Mouse (Mus musculus) urinary bladder, postnatal 4 days (tissue): ENCODE data around the gene Ssr4.

Experiments used
- DNase-seq, 2 experiments: peaks; one replicate each; pipeline ENCODE4 v3.0.0; 2021 to 2022; ENCODE audit warnings: low spot score in 2 of 2

The Ssr4 gene

DNA sequence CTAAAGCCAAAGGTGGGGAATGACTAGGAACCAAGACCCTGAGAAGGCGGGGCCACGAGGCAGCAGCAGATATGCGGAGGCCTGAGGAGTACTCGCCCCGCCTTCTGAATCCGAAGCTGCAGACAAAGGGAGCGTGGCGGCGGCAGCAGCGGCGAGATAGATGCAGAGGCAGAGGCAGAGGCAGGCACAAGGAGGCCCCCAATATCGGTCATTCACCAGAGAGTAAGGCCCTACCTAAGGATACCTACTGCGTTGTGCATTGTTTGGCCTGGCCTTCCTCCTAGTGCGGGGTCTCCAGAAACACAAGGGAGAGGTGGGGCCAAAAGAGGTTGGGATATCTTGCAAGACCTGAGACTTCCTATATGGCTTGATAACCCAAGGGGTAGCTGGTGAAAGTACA lies 28.2 kb downstream of the Ssr4 start:
- no peak for DNase-seq

DNA sequence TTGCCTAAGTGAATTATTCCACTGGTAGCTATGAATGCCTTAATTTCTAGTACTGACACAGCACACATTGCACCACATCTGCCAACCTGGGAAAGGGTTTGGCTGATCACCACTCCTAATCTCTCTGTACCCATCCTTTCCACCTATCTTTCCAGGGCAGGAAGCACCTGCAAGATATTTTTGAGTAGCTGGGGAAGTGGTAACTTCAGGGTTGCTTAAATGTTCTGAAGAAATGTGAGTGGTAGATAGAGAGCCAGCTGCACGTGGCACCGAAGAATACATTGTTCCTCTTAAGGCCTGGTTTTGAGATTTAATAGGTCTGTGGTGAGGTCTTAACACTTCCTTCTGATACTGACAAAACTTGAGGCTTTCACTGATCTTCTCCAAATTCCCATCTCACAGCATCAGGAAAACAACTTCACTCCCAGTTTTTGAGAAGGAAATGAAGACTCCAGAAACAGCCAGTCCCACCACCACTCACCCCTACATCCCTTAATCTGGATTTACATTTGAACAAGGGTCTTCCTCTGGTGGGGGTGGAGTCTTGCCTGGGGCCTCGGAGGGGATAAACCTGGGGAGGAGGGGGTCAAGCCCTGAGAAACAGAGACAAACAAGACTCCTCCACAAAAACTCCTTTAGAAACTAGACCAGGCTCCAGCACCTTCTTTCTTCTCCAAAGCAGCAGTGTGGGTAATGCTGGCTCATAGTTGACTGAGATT lies 29.9 kb downstream of the Ssr4 start:
- no peak for DNase-seq

DNA sequence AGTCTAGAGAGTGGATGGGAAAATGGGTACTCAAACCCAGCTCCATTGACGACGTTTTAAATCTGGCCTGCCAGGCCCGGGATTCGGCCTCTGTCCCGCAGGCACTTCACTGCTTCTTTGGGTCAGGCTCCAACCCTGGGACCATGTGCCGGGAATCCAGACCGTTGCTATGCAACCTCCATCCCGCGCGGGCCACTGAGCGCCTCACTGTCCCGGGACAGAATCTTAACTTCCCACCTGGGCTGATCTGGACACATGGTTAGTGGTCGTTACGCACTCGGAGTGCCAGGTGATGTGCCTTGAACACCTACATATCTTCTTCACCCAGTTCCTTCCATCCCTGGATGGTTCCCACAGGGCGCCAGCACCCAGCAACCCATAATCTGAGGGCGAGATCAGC lies 36.9 kb downstream of the Ssr4 start:
- DNase-seq = no peak

DNA sequence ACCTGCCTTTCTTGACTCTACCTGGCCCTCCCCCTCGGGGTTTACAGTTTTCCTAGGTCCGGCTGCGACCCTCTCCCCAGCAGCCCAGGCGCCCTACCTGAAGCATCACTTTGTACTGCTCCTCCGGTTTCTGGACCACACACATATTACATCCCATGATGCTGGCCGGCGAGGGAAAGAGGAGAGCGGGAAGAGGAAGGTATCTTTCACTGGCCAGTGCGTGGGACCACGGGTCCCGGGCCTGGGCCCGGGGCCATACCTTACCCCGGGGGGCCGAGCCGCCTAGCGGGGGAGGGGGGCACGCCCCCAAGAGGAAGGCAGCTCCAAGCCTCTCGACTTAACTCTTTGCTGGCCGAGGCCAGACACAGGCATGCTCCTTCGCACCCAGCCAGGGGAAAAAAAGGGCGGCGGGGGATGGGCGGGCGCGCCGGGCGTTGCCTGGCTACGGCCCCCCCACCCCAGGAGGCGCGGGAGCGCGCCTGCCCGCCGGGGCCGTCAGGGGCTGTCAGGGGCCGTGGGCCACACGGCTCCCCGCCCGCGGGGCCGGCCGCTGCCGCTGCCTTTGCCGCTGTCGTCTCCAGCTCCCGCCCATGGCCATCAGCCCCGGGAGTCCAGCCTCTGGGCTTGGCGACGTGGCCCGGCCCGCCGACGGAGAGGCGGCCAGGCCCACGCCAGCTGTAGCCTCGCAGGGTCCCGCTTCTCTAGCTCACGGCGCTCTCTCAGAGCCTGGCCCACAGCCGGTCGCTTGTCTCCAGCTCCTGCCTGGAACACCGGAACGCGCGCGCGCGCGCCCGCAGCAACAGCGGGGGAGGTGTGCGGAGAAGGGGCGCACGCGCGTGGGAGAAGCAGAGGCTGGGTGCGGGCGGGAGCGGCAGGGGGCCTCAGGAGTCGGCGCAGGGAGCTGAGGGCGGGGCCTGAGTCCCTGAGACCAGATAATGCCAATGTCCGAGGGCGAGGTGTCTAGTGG lies 37.6 kb downstream of the Ssr4 start, which contains the start of gene Pdzd4:
Gene Pdzd4, minus strand, starts transcription at position 785 of the 967 bp plus-strand sequence.
- peak; percentile 45 to 64 for DNase-seq

GRCm38 (mm10) chrX:73835731-73836130 lies 48.9 kb downstream of the Ssr4 start:
- no peak for DNase-seq

DNA sequence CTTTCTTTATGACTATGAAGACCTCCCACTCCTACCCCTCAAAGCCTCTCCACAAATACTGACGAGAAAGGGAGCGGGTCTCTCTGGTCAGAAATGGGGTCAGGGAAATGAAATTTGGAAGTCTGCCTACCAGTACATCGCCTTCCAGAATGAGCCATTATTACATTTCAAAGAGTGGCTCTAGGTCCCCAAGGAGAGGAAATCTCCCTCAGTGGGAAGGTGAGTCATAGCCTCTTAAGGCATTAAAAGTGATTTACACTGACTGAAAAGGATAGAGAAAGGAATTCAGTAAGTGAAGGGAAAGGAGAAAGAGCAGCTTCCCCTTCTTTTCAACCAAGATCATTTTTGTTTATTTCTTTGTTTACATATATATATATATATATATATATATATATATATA lies 49.9 kb downstream of the Ssr4 start:
- DNase-seq = no peak
